Mouse (Mus musculus): ENCODE measurements at regions not wholly inside any gene's neighbourhood (a gene's known extent, or its start where the extent isn't known, plus 50 kb on each side); places are given as distances from the start of the nearest gene placed in this dataset.
A peak's percentile ranks its signal among the peaks of the same experiment; 100 is the strongest.

DNA sequence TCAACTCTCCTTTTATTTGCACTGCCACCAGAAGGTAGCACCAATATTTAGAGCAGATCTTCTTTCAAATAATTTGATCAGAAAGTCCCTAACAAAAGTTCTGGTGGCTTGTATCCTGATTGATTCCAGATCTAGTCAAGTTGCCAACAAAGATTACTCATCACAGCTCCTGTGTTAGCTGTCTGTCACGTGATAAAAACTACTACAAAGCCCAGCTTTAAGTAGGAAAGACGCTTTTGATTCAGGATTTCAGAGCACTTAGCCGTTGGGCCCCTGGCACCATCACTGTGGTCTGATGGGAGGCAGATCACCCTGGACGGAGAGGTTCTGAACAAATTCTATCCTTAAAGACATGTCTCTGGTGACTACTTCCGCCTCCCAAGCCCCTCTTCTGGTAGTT lies 241.6 kb upstream of the Il12b start:
- no peak for DNase-seq

DNA sequence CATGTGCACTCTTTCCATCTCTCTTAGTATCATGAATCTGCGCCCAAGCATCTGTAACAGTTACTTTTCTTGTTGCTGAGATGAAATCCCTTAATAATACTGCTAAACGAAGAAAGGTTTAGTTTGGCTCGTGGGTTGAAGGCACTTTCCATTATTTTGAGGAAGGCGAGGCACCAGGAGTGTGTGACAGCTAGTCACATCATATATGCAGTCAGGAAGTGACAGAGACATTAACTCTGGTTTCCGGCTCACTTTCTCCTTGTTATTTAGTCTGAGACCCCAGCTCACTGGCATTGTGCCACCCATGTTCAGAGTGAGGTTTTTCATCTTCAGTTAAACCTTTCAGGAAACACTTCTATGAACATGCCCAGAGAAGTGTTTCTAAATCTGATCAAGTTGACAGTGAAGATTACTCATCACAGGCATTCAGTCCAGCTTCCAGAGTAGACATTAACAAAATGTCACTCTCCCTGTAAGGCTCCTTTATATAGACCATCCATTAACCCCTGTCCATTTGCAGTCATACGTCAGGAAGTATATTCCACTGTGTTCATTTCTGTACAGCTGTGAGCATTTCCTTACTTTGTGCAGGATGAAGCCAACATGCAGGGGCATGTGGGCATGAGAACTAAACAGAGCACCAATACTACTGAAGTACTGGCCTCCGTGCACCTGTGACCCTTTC lies 238.0 kb upstream of the Il12b start:
- no peak for DNase-seq

GRCm38 (mm10) chr11:44163049-44163448 lies 236.8 kb upstream of the Il12b start:
- DNase-seq: no peak

DNA sequence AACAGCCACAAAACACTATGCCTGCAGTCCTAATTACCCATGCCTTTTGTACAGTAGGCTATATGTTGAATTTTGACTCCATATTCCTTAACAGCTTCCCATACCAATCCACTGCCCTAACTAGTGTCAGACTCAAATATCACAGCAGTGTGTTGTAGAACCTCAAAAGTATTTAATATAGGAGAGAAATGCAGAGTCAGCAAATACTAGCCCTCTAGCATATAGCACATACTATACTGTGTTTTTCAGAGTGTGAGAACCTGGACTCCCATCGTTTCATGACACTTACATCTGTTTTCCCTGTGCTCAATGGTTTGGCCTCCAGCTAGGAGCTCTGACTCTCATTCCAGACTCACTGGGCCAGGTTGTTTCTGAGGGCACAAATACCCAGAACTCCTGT lies 236.1 kb upstream of the Il12b start:
- no peak for DNase-seq

- DNase-seq: no peak
Measured at GRCm38 (mm10) chr11:44164186-44164585, 235.7 kb upstream of the Il12b start.

GRCm38 (mm10) chr11:44167724-44168500 lies 232.0 kb upstream of the Il12b start:
- DNase-seq: no peak

DNA sequence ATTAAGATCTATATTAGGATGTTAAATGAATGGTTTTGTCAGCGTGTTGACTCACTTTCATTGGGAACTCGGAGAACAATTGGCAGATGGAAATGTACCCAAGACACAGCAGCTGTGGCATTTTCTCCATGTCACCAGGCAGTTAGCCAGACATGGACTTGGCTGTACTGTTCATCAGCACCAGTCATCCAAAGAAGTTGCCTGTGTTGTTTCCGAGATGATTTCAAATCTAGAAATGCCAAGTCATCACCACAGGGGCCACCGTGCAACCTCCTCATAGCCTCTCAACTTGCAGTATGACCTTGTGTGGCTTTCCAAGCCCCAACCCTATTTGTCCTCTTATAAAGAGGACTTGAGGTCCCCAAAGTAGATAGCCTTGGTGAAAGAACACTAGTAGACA lies 227.4 kb upstream of the Il12b start:
- peak; percentile 56 for DNase-seq

- no peak for DNase-seq
Measured at GRCm38 (mm10) chr11:44173196-44173595, 226.7 kb upstream of the Il12b start.

DNA sequence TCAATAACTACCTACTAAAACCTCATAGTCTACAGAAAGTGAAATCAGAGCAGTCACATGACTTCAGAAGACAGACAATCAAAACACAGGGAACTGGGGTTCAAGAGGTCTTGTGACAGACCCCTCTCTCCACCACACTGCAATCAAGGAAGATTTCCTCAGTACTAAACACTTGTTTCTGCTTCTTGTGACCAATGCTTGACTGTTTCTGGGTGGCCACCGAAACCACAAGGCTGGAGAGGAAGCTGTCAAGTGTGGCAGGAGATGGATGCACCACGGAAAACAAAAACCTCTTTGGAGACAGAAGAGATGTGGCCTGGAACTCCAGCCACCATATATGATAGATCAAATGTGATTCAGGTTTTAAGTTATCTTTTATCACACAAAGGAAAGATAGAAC lies 225.3 kb upstream of the Il12b start:
- no peak for DNase-seq

DNA sequence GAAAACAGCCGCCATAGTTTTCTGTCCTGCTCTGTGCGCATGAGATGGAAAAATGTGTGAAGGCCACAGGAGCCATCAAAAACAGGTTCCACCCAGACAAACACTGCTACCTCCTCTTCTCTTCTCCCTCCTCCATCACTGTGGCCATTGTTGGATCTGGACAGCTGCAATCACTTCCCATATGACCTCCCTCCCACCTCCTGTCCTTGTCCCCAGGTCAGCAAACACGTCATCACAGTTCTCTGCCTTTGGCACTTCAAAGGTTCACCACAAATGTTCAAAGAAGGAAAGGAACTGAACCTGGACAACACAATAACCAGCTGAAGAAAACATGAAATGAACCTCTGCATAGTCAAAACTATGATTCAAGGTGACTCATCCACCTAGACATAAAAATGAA lies 220.2 kb upstream of the Il12b start:
- no peak for DNase-seq

DNA sequence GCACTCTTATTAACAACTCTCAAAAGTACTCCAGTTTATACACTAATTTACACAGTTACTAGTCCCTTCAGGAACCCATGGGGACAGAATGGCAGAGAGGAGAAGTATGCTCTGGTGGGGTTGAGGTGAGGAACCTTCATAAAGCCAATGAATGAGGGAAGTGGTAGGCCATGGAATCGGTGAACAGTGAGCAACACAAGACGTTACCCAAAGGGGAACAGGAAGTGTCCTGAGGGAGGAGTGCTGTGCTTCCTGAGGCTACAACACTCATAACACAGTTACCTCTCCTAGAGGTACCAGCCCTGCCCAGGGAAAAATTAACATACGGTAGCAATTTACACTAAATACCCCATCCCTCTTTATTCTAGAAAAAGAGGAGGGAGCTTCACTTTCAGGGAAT lies 216.0 kb upstream of the Il12b start:
- no peak for DNase-seq

GRCm38 (mm10) chr11:44185218-44185890 lies 214.5 kb upstream of the Il12b start:
- no peak for DNase-seq

GRCm38 (mm10) chr11:44188202-44188601 lies 211.7 kb upstream of the Il12b start:
- no peak for DNase-seq

- no peak for DNase-seq
Measured at GRCm38 (mm10) chr11:44193806-44194205, 206.1 kb upstream of the Il12b start.

DNA sequence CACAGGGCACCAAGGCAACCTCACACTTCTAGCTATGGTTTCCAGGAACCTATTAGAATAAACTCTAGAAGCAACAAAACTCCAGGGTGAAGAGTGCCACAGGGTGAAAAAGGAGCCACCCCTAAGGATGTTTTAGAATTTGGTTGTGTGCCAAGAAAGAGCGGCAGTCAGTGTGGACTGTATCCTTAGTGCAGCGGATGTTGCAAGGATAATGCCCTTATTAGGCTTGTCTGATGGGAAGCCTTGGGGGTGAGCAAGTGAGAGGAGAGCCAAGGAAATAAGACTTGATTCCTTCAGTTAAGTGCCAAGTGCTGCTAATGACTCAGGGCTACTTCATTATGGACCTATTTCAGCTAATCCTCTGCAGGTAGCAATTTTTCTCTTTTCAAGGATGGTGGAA lies 197.1 kb upstream of the Il12b start:
- no peak for DNase-seq

GRCm38 (mm10) chr11:44204384-44204783 lies 195.5 kb upstream of the Il12b start:
- DNase-seq: no peak

- DNase-seq: no peak
Measured at GRCm38 (mm10) chr11:44206866-44207265, 193.0 kb upstream of the Il12b start.

GRCm38 (mm10) chr11:44211871-44212441 lies 187.9 kb upstream of the Il12b start:
- peak; percentile 74 for DNase-seq

GRCm38 (mm10) chr11:44214095-44214494 lies 185.8 kb upstream of the Il12b start:
- no peak for DNase-seq

GRCm38 (mm10) chr11:44216346-44216745 lies 183.5 kb upstream of the Il12b start:
- no peak for DNase-seq

DNA sequence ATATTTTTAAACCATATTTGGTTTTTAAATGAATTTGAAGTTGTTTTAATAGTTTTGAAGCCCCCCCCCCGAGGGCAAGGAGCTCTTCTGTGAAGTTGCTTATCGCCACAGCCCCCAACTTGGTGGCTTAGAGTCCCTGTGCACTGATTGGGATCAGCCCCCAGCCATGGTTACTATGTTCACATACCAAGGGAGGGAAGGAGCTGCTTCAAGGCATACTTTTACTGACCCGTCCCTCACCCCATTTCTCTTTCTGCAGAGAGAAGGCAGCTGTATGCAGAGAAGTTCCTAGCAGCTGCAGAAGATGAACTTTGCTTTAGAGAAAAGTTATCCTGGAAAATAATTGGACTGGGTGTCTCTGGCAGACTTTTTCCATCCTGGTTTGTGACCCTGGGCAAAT lies 179.9 kb upstream of the Il12b start:
- peak; percentile 1 for DNase-seq

GRCm38 (mm10) chr11:44229996-44230395 lies 169.9 kb upstream of the Il12b start:
- peak; percentile 23 for DNase-seq

DNA sequence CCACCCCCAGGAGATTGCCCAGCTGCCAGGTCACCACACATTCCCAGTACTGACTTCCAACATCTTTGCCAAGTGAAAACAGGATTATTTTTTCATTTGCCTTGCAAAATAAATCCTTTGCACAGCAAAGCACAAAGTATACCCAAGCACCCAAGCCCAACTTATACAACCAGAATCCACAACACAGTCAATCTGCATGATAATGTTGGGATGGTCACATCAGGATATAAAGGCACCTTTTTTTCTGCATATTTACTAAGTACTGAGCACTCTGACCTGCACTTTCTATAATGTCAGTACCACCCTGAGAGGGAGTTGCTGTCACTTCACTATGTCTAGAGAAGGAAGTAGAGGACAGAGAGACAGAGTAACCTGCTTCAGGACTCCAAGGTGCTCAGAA lies 164.4 kb upstream of the Il12b start:
- DNase-seq: no peak

- DNase-seq: no peak
Measured at GRCm38 (mm10) chr11:44238051-44238450, 161.8 kb upstream of the Il12b start.
